Mouse (Mus musculus) cerebellum, postnatal 25 days (tissue): ENCODE data around the gene Cox10.

Experiments used
- DNase-seq, 2 experiments: peaks; one replicate each; pipeline ENCODE4 v3.0.0; 2021; ENCODE audit warnings: mixed read lengths in 2 of 2

Cox10 gene

GRCm38 (mm10) chr11:63990311-63990710 is 89.0 kb downstream of the Cox10 start:
- no peak for DNase-seq

GRCm38 (mm10) chr11:63988991-63989860 is 90.0 kb downstream of the Cox10 start:
- DNase-seq = no peak

GRCm38 (mm10) chr11:63988031-63988665 is 91.1 kb downstream of the Cox10 start:
- no peak for DNase-seq

- no peak for DNase-seq
Measured at GRCm38 (mm10) chr11:63986710-63987109, 92.6 kb downstream of the Cox10 start.

- no peak for DNase-seq
Measured at GRCm38 (mm10) chr11:63985481-63985880, 93.8 kb downstream of the Cox10 start.

GRCm38 (mm10) chr11:63984622-63985168 is 94.6 kb downstream of the Cox10 start:
- no peak for DNase-seq

GRCm38 (mm10) chr11:63977741-63978140 is 101.5 kb downstream of the Cox10 start:
- DNase-seq = no peak

GRCm38 (mm10) chr11:63976775-63977174 is 102.5 kb downstream of the Cox10 start:
- DNase-seq = no peak

- no peak for DNase-seq
Measured at GRCm38 (mm10) chr11:63975260-63975899, 103.9 kb downstream of the Cox10 start.

GRCm38 (mm10) chr11:63973973-63974372 is 105.3 kb downstream of the Cox10 start:
- DNase-seq = no peak

GRCm38 (mm10) chr11:63971462-63971861 is 107.8 kb downstream of the Cox10 start:
- no peak for DNase-seq

- no peak for DNase-seq
Measured at GRCm38 (mm10) chr11:63970818-63971217, 108.5 kb downstream of the Cox10 start.

GRCm38 (mm10) chr11:63969205-63969910 is 109.9 kb downstream of the Cox10 start:
- peak in 1 of 2 experiments; percentile 12 for DNase-seq

- DNase-seq = no peak
Measured at GRCm38 (mm10) chr11:63968388-63969035, 110.8 kb downstream of the Cox10 start.

- no peak for DNase-seq
Measured at GRCm38 (mm10) chr11:63967641-63968387, 111.5 kb downstream of the Cox10 start.

- DNase-seq = no peak
Measured at GRCm38 (mm10) chr11:63965437-63965836, 113.8 kb downstream of the Cox10 start.

GRCm38 (mm10) chr11:63957207-63957606 is 122.1 kb downstream of the Cox10 start:
- DNase-seq = peak in 1 of 2 experiments; percentile 17

GRCm38 (mm10) chr11:63956748-63957147 is 122.5 kb downstream of the Cox10 start:
- DNase-seq = no peak

GRCm38 (mm10) chr11:63953887-63954286 is 125.4 kb downstream of the Cox10 start:
- no peak for DNase-seq

- DNase-seq = no peak
Measured at GRCm38 (mm10) chr11:63952743-63953191, 126.5 kb downstream of the Cox10 start.
